ENCODE assay signal across 9 mouse cellular contexts in genomic region chr1:170884390-170884789, GRCm38 (mm10). TPM values are rescaled to one million over a fixed set of nuclear protein-coding genes. Genes with fewer than 3 reads are reported as not detected.
DNase-seq lines count a peak whose midpoint lies in the region; ATAC-seq and TF ChIP-seq lines count a peak whose summit lies in the region.
"Had no signal": no experiment of that assay in that cellular context is flagged by ENCODE, and none has a peak within 500 bp of the region (broad histone marks: within the 10 kb centered on the region; RNA-seq: fewer than 3 reads in every experiment).

No protein-coding gene starts in this region.

- TF ChIP-seq RAD21 in CH12.LX (IDR thresholded peaks at IDR 0.05; ENCODE audit: low read depth, low read length) = no peak

- dilution Hi-C loops in CH12.LX (cut with MboI; ENCODE audit: extremely low pct_ligation_motif_present, extremely low pct_unique_long_range_greater_than_20kb, low sequenced_read_pairs) = no loop called here

- intact Hi-C loops in heart, adult 2 months (cut with DNase I) = no loop called here
- intact Hi-C loops in heart, postnatal 10 days (cut with DNase I) = no loop called here

- H3K27ac ChIP-seq in heart, adult 2 months = no peak overlapping the region
- no peak overlapping the region for H3K27ac ChIP-seq in CH12.LX (ENCODE audit: insufficient read depth, low read depth)
- H3K27ac ChIP-seq in forebrain, embryonic 16.5 days (ENCODE audit: low read length) = no peak overlapping the region; the same call in 1 of the 2 replicates
- peak overlapping the region; percentile 64; the same call in 1 of the 2 replicates for H3K27ac ChIP-seq in liver, embryonic 15.5 days (replicated peaks)

- in situ Hi-C loops in CH12.LX (cut with MboI; ENCODE audit: low pct_ligation_motif_present, low pct_unique_long_range_greater_than_20kb, low sequenced_read_pairs) = no loop called here

- H3K79me2 ChIP-seq in heart, adult 2 months (replicated peaks; ENCODE audit: control insufficient read depth, insufficient read depth, low read length) = no peaks in the 10 kb centered on the region; the same call in 1 of the 2 replicates
- peaks cover 32% of the 10 kb centered on the region for H3K79me2 ChIP-seq in CH12.LX (replicated peaks; ENCODE audit: control insufficient read depth, extremely low read depth, insufficient read depth, poor library complexity, severe bottlenecking)

- H3K9ac ChIP-seq in heart, adult 2 months (ENCODE audit: low read depth, low read length) = peak overlapping the region; percentile 97; the same call in 1 of the 2 replicates
- peak overlapping the region; percentile 83 for H3K9ac ChIP-seq in CH12.LX (ENCODE audit: insufficient read depth, low read depth)
- H3K9ac ChIP-seq in forebrain, embryonic 16.5 days (replicated peaks; ENCODE audit: low read depth, low read length) = peak overlapping the region; percentile 73
- H3K9ac ChIP-seq in liver, embryonic 15.5 days = peak overlapping the region; percentile 58

- peak overlapping the region; percentile 96 for H3K4me2 ChIP-seq in CH12.LX (ENCODE audit: insufficient read depth, low read depth, poor library complexity, severe bottlenecking)
- H3K4me2 ChIP-seq in forebrain, embryonic 16.5 days (ENCODE audit: low read length) = peak overlapping the region; percentile 83
- H3K4me2 ChIP-seq in liver, embryonic 15.5 days = peak overlapping the region; percentile 87

- peak overlapping the region; percentile 85 for H3K4me3 ChIP-seq in heart, adult 2 months
- peak overlapping the region; percentile 62 to 99 (median 94) for H3K4me3 ChIP-seq in CH12.LX (replicated peaks in 1 of 3; ENCODE audit: low read depth in 2 of 3, low read length in 2 of 3, poor library complexity in 1 of 3)
- peak overlapping the region; percentile 64 for H3K4me3 ChIP-seq in forebrain, embryonic 16.5 days (replicated peaks; ENCODE audit: low read length)
- peak overlapping the region; percentile 71 for H3K4me3 ChIP-seq in liver, embryonic 15.5 days (replicated peaks)

- TF ChIP-seq CTCF in heart, adult 2 months (IDR thresholded peaks at IDR 0.05) = no peak
- TF ChIP-seq CTCF in CH12.LX (conservative IDR thresholded peaks at IDR 0.05 in 1 of 2, IDR thresholded peaks at IDR 0.05 in 1 of 2; ENCODE audit: low read depth in 2 of 2, low read length in 2 of 2) = no peak

- WGBS in heart, adult 2 months = 19% methylated on average over 8 of the region's 8 CpGs
- WGBS in forebrain, embryonic 16.5 days = 25% methylated on average over 8 of the region's 8 CpGs
- 17% methylated on average over 8 of the region's 8 CpGs for WGBS in liver, embryonic 15.5 days (ENCODE audit: insufficient replicate concordance)

- no peak for DNase-seq in heart, adult 2 months
- no peak for DNase-seq in heart, postnatal 10 days
- DNase-seq in CH12.LX (ENCODE audit: extremely low read depth) = no peak
- DNase-seq in adrenal gland, adult 18-20 months (ENCODE audit: low spot score in 2 of 2) = no peak
- DNase-seq in Muller cell, postnatal 12 days (ENCODE audit: inconsistent ontology term) = no peak
- no peak for DNase-seq in gastrocnemius, adult 18-20 months (ENCODE audit: low spot score)
- DNase-seq: cerebellum, postnatal 25 days had no signal

- TF ChIP-seq EP300 in heart, adult 2 months (IDR thresholded peaks at IDR 0.05; ENCODE audit: insufficient read depth, low read depth, low read length) = no peak
- no peak for TF ChIP-seq EP300 in CH12.LX (IDR thresholded peaks at IDR 0.05; ENCODE audit: low read length)

- no peaks in the 10 kb centered on the region for H3K27me3 ChIP-seq in heart, adult 2 months (ENCODE audit: control insufficient read depth, insufficient read depth, low read length)
- no peaks in the 10 kb centered on the region for H3K27me3 ChIP-seq in CH12.LX (replicated peaks)
- H3K27me3 ChIP-seq in forebrain, embryonic 16.5 days (replicated peaks; ENCODE audit: control insufficient read depth, insufficient read depth, low read length) = no peaks in the 10 kb centered on the region
- H3K27me3 ChIP-seq in liver, embryonic 15.5 days = no peaks in the 10 kb centered on the region

- H3K9me3 ChIP-seq in CH12.LX (replicated peaks; ENCODE audit: low read length) = no peaks in the 10 kb centered on the region
- H3K9me3 ChIP-seq in forebrain, embryonic 16.5 days (ENCODE audit: control insufficient read depth, low read length) = no peaks in the 10 kb centered on the region
- H3K9me3 ChIP-seq in liver, embryonic 15.5 days (replicated peaks) = no peaks in the 10 kb centered on the region

- H3K36me3 ChIP-seq in heart, adult 2 months (ENCODE audit: control insufficient read depth, insufficient read depth, low read length) = peaks cover 2% of the 10 kb centered on the region; the same call in 1 of the 2 replicates
- H3K36me3 ChIP-seq in CH12.LX (replicated peaks in 1 of 2; ENCODE audit: control insufficient read depth in 1 of 2, insufficient read depth in 1 of 2, low read length in 1 of 2) = peaks cover 17 to 35% of the 10 kb centered on the region in 2 experiments
- peaks cover under 1% of the 10 kb centered on the region for H3K36me3 ChIP-seq in forebrain, embryonic 16.5 days (ENCODE audit: control insufficient read depth, insufficient read depth)
- peaks cover 11% of the 10 kb centered on the region for H3K36me3 ChIP-seq in liver, embryonic 15.5 days (replicated peaks)

- TF ChIP-seq POLR2A in heart, adult 2 months (IDR thresholded peaks at IDR 0.05; ENCODE audit: insufficient read depth, low read depth, low read length) = no peak
- no peak for TF ChIP-seq POLR2A in CH12.LX (IDR thresholded peaks at IDR 0.05; ENCODE audit: low read depth, low read length)

- peaks cover 2% of the 10 kb centered on the region for H3K4me1 ChIP-seq in heart, adult 2 months (ENCODE audit: control insufficient read depth, insufficient read depth, low read length)
- peaks cover 3 to 19% of the 10 kb centered on the region in 2 experiments; a peak in 3 of 4 replicates for H3K4me1 ChIP-seq in CH12.LX (ENCODE audit: control insufficient read depth in 1 of 2, insufficient read depth in 2 of 2)
- H3K4me1 ChIP-seq in forebrain, embryonic 16.5 days (replicated peaks; ENCODE audit: control insufficient read depth, insufficient read depth, low read length) = peaks cover 15% of the 10 kb centered on the region
- peaks cover 29% of the 10 kb centered on the region for H3K4me1 ChIP-seq in liver, embryonic 15.5 days (replicated peaks)

- ATAC-seq in forebrain, embryonic 16.5 days = no peak
- no peak for ATAC-seq in liver, embryonic 15.5 days (ENCODE audit: insufficient read depth)

RNA-seq across cellular contexts. Expression of gene Gm26620, which starts 0.5 kb away (rescaled TPM):
- total RNA-seq in heart, adult 2 months (2021) = under 1 TPM in 1 of 2 experiments, not detected in 1; 0.52 TPM
- polyA plus RNA-seq in heart, adult 2 months (2012; rRNA removed) = 0.53 and 0.61 TPM in 2 replicates
- total RNA-seq in heart, postnatal 10 days (2021) = under 1 TPM; 0.55 to 0.67 TPM
- total RNA-seq in CH12.LX (2012; rRNA removed) = 4.2 and 5.7 TPM in 2 replicates
- total RNA-seq in CH12.LX (2014; rRNA removed) = 0.52 and 0.99 TPM in 2 replicates
- polyA plus RNA-seq in CH12.LX (2012; ENCODE audit: insufficient read length, low read depth) = 1.2 and 1.9 TPM in 2 replicates
- 0.58 and 1.1 TPM in 2 replicates for polyA plus RNA-seq in forebrain, embryonic 16.5 days (2015; fragmentation: Nextera tagmentation; extraction: Ambion mirVana)
- 0.30 TPM in 1 of 2 replicates, not detected in the other for polyA plus RNA-seq in liver, embryonic 15.5 days (2015; fragmentation: Nextera tagmentation; extraction: Ambion mirVana)
- under 1 TPM; 0.51 to 0.53 TPM for total RNA-seq in adrenal gland, adult 18-20 months (2021)
- under 1 TPM in 1 of 2 experiments, not detected in 1; 0.47 TPM for total RNA-seq in gastrocnemius, adult 18-20 months (2021)

RNA-seq across cellular contexts. Expression of gene Dusp12, which starts 0.9 kb away (rescaled TPM):
- 1 to 10 TPM; 6.8 to 7.0 TPM for total RNA-seq in heart, adult 2 months (2021)
- polyA plus RNA-seq in heart, adult 2 months (2012; rRNA removed) = 6.7 and 10.3 TPM in 2 replicates
- total RNA-seq in heart, postnatal 10 days (2021) = 10 to 100 TPM in 1 of 2 experiments, 1 to 10 TPM in 1; 8.7 to 13.1 TPM
- total RNA-seq in CH12.LX (2012; rRNA removed) = 30.9 and 37.2 TPM in 2 replicates
- total RNA-seq in CH12.LX (2014; rRNA removed) = 41.7 and 49.4 TPM in 2 replicates
- 30.4 and 36.5 TPM in 2 replicates for polyA plus RNA-seq in CH12.LX (2012; ENCODE audit: insufficient read length, low read depth)
- 32.6 and 39.2 TPM in 2 replicates for polyA plus RNA-seq in forebrain, embryonic 16.5 days (2015; fragmentation: Nextera tagmentation; extraction: Ambion mirVana)
- polyA plus RNA-seq in liver, embryonic 15.5 days (2015; fragmentation: Nextera tagmentation; extraction: Ambion mirVana) = 19.7 and 20.5 TPM in 2 replicates
- total RNA-seq in adrenal gland, adult 18-20 months (2021) = 10 to 100 TPM; 13.5 to 18.2 TPM
- total RNA-seq in gastrocnemius, adult 18-20 months (2021) = 1 to 10 TPM; 4.1 to 5.5 TPM

RNA-seq across cellular contexts. Expression of gene Atf6, which starts 16.8 kb away (rescaled TPM):
- 10 to 100 TPM; 62.6 to 82.3 TPM for total RNA-seq in heart, adult 2 months (2021)
- 22.0 and 44.5 TPM in 2 replicates for polyA plus RNA-seq in heart, adult 2 months (2012; rRNA removed)
- total RNA-seq in heart, postnatal 10 days (2021) = 10 to 100 TPM; 52.5 to 54.4 TPM
- total RNA-seq in CH12.LX (2012; rRNA removed) = 35.3 and 37.6 TPM in 2 replicates
- 33.8 and 35.9 TPM in 2 replicates for total RNA-seq in CH12.LX (2014; rRNA removed)
- 42.7 and 47.0 TPM in 2 replicates for polyA plus RNA-seq in CH12.LX (2012; ENCODE audit: insufficient read length, low read depth)
- 7.7 and 8.1 TPM in 2 replicates for polyA plus RNA-seq in forebrain, embryonic 16.5 days (2015; fragmentation: Nextera tagmentation; extraction: Ambion mirVana)
- 6.4 TPM in 2 replicates for polyA plus RNA-seq in liver, embryonic 15.5 days (2015; fragmentation: Nextera tagmentation; extraction: Ambion mirVana)
- 10 to 100 TPM; 34.8 to 36.9 TPM for total RNA-seq in adrenal gland, adult 18-20 months (2021)
- 10 to 100 TPM; 17.0 to 17.7 TPM for total RNA-seq in gastrocnemius, adult 18-20 months (2021)

RNA-seq across cellular contexts. Expression of gene Fcrlb, which starts 28.4 kb away (rescaled TPM):
- total RNA-seq in heart, adult 2 months (2021) = not detected
- not detected in 2 replicates for polyA plus RNA-seq in heart, adult 2 months (2012; rRNA removed)
- total RNA-seq in heart, postnatal 10 days (2021) = not detected
- total RNA-seq in CH12.LX (2012; rRNA removed) = not detected in 2 replicates
- not detected in 2 replicates for total RNA-seq in CH12.LX (2014; rRNA removed)
- polyA plus RNA-seq in CH12.LX (2012; ENCODE audit: insufficient read length, low read depth) = not detected in 2 replicates
- polyA plus RNA-seq in forebrain, embryonic 16.5 days (2015; fragmentation: Nextera tagmentation; extraction: Ambion mirVana) = 0.22 TPM in 1 of 2 replicates, not detected in the other
- polyA plus RNA-seq in liver, embryonic 15.5 days (2015; fragmentation: Nextera tagmentation; extraction: Ambion mirVana) = 0.07 TPM in 1 of 2 replicates, not detected in the other
- total RNA-seq in adrenal gland, adult 18-20 months (2021) = not detected
- total RNA-seq in gastrocnemius, adult 18-20 months (2021) = not detected

RNA-seq across cellular contexts. Expression of gene Fcrla, which starts 43.0 kb away (rescaled TPM):
- total RNA-seq in heart, adult 2 months (2021) = under 1 TPM; 0.39 to 0.89 TPM
- 1.9 and 2.2 TPM in 2 replicates for polyA plus RNA-seq in heart, adult 2 months (2012; rRNA removed)
- 1 to 10 TPM in 1 of 2 experiments, under 1 TPM in 1; 0.57 to 1.6 TPM for total RNA-seq in heart, postnatal 10 days (2021)
- total RNA-seq in CH12.LX (2012; rRNA removed) = 10.6 and 18.5 TPM in 2 replicates
- total RNA-seq in CH12.LX (2014; rRNA removed) = 30.6 and 34.8 TPM in 2 replicates
- 15.4 and 17.7 TPM in 2 replicates for polyA plus RNA-seq in CH12.LX (2012; ENCODE audit: insufficient read length, low read depth)
- not detected in 2 replicates for polyA plus RNA-seq in forebrain, embryonic 16.5 days (2015; fragmentation: Nextera tagmentation; extraction: Ambion mirVana)
- polyA plus RNA-seq in liver, embryonic 15.5 days (2015; fragmentation: Nextera tagmentation; extraction: Ambion mirVana) = 0.46 and 0.48 TPM in 2 replicates
- total RNA-seq in adrenal gland, adult 18-20 months (2021) = under 1 TPM in 1 of 2 experiments, not detected in 1; 0.54 TPM
- not detected for total RNA-seq in gastrocnemius, adult 18-20 months (2021)
